Mouse (Mus musculus): ENCODE results near the gene Lss. TPM values are rescaled to one million over a fixed set of nuclear protein-coding genes. Genes with fewer than 3 reads are reported as not detected.

Gene Lss
- total RNA-seq (2021): 1 to 10 TPM; 4.5 to 6.9 TPM
- long read RNA-seq, experiment 1, full-length matches to known transcripts: 1 of 2 reads
- long read RNA-seq, experiment 1, partial matches to known transcripts: 0 of 2 reads
- long read RNA-seq, experiment 1, other reads (novel, unspliced or antisense): 1 of 2 reads
- long read RNA-seq, experiment 2, full-length matches to known transcripts: 1 of 3 reads
- long read RNA-seq, experiment 2, partial matches to known transcripts: 0 of 3 reads
- long read RNA-seq, experiment 2, other reads (novel, unspliced or antisense): 2 of 3 reads

DNA sequence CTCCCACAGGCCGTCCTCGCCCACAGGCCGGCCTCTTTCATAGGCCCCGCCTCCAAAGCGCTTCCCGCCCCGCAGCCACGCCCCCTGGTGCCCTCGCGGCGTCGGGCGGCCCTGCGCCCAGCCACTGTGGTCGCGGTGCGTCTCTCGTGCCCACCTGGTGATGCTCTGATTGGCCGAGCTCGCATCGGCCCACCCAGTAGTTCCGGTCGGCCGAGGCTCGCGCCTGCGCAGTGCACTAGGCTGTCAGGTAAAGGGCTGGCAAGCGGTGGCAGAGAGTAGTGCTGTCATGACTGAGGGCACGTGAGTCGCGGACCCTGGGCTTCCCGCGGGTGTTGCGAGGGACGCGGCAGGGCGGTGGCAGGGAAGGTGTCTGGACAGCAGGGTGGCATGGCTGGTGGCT lies at the start of gene Lss:
Lss (plus strand) TSS at position 214 of the 400 bp plus-strand sequence.
- peak; percentile 95 for DNase-seq
- intact Hi-C loops (cut with DNase I; ENCODE audit: low total_unique reads): no loop called here

DNA sequence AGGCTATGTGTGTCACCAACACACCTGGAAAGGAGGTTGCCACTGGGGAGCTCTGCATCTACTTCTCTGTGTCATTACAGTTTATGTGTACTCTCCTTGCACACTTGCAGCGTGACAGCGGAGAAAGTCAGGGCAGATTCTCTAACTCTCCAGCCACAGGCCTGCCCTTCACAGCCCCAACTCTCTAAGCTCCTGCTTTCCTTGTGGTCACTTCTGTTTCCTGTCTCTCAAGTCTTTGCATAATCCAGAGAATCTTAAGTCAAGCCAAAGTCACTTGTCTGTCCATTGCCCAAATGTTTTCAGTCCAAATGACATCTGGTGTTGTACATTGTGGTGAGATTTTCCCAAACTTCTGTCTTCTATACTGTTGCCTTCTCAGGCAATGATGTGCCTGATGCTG lies 45.1 kb upstream of the Lss start:
- intact Hi-C loops (cut with DNase I; ENCODE audit: low total_unique reads): no loop called here
- DNase-seq: no peak

DNA sequence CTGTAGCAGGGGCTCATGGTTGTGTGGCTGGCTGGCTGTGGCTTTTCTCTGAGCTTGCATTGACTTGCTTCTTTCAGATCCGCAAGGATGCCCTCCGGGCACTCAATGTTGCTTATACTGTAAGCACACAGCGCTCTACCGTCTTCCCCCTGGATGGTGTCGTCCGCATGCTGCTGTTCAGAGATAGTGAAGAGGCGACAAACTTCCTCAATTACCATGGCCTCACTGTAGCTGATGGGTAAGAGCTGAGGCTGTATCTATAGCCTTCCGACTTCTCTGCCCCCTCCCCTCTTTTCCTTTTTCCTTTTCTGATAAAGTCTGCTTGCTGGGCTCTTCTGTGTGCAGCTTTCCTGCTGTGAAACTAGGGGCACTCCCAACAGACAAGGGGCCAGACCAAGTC lies 43.1 kb upstream of the Lss start:
- intact Hi-C loops (cut with DNase I; ENCODE audit: low total_unique reads): no loop called here
- no peak for DNase-seq

DNA sequence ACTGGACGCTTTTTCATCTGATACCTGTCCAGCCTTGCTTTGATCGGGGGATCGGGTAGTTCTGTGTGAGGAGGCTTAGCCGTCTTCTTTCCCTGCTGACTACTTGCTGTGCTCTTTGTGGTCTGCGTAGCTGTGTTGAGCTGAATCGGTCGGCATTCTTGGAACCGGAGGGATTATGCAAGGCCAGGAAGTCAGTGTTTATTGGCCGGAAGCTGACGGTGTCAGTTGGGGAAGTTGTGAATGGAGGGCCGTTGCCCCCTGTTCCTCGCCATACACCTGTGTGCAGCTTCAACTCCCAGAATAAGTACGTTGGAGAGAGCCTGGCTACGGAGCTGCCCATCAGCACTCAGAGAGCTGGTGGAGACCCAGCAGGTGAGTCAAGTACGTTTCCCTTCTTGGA lies 42.2 kb upstream of the Lss start:
- intact Hi-C loops (cut with DNase I; ENCODE audit: low total_unique reads): no loop called here
- no peak for DNase-seq

DNA sequence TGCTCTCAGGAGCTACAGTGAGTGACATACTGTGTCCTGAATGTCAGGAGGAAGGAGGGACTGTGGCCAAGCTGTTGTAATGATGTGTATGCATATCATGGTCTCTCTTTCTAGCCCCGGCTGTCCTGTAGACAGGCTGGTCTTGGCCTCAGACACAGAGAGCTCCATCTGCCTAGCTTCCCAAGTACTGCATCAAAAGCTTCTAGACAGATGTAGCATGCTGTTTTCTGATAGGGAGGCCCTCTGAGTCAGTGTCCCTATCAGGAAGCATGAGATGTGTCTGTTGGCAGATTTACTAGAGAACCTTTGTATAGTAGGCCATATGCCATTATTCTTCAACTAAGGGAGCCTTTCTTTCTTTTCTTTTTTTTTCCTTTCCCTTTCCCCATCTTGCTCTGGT lies 37.9 kb upstream of the Lss start:
- intact Hi-C loops (cut with DNase I; ENCODE audit: low total_unique reads): no loop called here

DNA sequence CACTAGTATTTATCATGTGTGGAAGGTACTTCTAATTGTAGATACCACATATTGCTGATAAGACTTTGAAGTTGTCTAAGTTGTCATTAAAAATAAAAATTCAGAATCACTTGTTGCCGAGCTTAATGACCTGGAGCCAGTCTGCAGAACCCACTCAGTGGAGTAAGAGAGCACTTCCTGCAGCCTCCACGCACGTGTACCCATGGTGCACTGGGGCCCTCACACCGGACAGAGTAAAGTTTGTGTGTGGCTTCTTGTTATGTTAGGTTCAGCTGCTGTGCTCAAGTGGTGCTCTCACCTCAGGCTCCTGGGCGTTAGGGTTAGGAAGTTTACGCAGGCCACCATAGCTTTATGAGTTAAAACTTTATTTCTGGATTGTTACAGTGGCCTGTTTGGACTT lies 35.9 kb upstream of the Lss start:
- intact Hi-C loops (cut with DNase I; ENCODE audit: low total_unique reads): no loop called here
- no peak for DNase-seq

More for the DNA sequence above, 37.9 kb upstream of the Lss start:
- no peak for DNase-seq

DNA sequence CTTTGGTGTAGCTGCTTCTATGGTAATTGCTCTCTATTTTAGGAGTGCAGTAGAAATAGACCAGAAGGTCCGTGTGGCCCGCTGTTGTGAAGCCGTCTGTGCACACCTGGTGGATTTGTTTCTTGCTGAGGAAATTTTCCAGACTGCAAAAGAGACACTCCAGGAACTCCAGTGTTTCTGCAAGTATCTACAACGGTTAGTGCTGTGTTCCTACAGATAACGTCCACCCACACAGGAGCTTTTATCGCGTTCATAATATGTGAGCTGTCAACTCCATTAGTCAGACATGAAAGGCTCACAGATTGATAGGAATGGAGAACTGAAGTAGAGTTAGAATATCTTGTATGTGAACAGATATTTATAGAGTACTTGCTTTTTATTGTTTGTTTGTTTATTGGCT lies 35.0 kb upstream of the Lss start:
- intact Hi-C loops (cut with DNase I; ENCODE audit: low total_unique reads): no loop called here
- no peak for DNase-seq

DNA sequence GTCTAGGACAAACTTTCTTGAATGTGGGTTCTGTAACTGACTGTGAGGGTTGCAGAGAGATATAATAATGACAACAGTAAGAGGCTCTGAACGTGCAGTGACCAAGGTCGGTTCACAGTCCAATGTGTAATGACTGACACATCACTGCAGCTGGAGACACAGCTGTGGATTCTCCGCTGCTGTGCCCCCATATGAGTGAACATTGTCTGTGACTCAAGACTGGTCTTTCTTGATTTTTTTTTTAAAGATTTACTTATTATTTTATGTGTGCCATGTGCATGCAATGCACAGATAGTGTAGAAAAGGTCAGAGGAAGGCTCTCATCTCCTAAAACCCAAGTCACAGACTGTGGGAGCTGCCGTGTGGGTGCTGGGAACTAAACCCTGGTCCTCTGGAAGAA lies 33.9 kb upstream of the Lss start:
- DNase-seq: no peak
- intact Hi-C loops (cut with DNase I; ENCODE audit: low total_unique reads): no loop called here

DNA sequence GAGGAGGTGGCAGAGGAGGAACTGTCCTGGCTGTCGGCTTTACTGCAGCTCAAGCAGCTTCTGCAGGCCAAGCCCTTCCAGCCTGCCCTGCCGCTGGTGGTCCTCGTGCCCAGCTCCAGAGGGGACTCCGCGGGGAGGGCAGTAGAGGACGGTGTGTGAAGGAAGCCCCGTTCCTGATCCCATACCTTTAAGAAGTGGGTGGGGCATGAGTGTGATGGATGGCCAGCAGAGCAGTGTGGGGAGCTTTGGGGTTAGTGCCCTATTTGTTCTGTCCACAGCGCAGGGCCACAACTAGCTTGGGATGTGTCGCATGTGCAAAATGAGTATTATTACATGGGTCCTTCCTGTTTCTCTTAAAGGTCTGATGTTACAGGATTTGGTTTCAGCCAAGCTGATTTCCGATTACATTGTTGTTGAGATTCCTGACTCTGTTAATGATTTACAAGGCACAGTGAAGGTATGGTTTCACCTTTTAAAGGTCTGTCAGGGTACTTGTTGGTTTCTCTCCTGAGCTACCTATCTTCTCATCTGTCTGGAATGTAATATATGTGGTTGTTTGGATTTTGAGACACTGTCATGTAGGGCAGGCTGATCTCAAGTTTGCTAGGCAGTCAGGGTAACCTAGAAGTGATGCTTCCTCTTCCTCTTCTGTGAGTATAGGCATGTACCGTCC lies 27.0 kb upstream of the Lss start:
- intact Hi-C loops (cut with DNase I; ENCODE audit: low total_unique reads): no loop called here
- DNase-seq: no peak

DNA sequence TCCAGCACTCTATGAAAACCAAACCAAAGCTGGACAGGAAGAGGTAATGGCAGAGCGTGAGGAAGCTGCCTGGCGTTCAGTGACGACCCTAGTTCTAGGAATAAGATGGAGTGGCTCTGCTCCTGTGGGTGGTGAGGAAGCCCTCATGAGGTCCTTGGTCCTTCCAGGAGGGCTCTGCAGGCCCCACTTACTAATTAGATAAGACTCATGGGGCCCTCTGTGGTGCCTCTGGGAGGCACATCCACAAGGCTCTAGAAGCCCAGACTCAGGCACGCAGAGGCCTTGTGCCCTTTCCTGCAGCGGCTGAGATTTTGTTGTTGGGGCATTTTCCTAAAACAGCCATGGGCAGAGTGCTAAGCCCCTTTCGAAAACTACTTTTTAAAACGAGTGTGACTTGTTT lies 25.5 kb upstream of the Lss start:
- DNase-seq: no peak
- intact Hi-C loops (cut with DNase I; ENCODE audit: low total_unique reads): no loop called here

DNA sequence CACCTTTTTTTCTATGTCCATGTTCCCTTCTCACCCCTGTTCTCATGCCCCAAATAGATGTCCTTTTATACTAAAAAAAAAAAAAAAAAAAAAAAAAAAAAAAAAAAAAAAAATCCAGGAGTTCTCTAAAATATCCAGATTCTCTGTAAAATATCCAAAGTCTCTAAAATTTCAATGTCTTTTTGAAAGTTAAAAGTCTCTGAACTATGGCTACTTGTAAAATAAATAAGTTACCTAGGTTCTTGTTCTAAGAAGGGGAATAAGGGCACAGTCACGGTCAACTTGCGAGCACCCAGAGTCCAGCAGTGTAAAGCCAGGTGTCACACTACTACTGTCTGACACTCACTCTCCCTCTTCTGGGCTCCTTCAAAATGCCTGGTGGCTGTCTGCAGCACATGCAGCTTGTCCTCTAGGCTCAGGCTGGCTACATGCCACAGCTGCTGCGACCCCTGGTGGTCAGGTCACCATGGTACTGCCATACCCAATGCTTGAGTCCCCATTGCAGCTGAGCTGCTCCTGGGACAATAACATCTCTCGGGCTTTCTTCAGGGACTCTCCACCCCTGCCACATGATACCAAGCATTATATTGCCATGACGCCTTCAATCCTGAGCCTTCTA lies 18.3 kb upstream of the Lss start:
- DNase-seq: peak; percentile 84
- intact Hi-C loops (cut with DNase I; ENCODE audit: low total_unique reads): no loop called here

DNA sequence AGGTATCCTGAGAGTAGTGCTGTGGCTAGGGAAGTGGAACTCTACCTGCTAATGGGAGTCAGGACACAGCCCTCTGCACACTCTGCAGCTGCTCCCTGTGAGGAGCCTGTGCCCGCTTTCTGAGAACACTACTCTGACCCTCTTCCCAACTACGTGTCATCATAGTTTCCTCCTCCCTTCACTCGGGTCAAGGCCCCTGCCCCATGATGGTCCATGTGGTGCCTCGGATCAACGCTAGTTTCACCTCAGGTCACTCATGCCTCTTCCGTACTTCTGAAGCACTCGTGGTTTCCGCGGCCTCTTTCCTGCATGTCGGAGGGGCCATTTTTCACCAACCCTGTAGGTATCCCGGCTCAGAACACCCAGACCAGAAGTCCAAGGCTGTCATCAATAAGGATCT lies 466 bp upstream of the Lss start:
- no peak for DNase-seq
- intact Hi-C loops (cut with DNase I; ENCODE audit: low total_unique reads): no loop called here

DNA sequence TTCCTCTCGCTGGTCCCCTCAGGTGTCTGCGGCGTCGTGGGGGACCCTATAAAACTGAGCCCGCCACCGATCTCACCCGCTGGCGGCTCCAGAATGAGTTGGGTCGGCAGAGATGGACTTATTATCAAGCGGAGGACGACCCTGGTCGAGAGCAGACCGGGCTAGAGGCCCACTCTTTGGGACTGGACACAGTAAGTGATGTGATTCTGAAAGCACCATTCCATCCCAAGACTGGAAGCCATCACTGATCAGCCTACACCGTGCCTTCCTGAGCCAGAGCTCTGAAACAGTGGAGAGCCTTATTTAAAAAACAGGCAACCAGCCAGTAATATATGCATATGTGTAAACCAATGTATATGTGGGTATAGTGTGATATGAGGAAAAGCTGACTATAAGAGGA lies 440 bp downstream of the Lss start:
- intact Hi-C loops (cut with DNase I; ENCODE audit: low total_unique reads): no loop called here

DNA sequence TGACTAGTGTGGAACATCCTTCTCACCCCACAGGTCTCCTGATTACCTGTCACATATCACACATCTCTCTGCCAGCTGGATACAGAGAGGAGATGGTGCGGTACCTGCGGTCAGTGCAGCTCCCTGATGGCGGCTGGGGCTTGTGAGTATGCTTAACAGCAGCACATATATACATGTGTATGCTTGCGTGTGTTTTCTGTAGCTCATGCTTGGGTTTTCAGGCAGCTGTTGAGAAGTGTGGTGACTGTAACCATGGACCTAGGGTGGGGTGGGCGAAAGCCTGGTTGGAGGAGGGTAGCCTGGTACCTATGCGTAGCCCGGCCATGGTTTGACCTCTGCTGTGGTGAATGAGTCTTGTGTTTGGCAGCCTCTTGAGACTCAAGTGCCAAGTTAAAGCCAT lies 4.1 kb downstream of the Lss start:
- intact Hi-C loops (cut with DNase I; ENCODE audit: low total_unique reads): no loop called here
- no peak for DNase-seq

More for the DNA sequence above, 440 bp downstream of the Lss start:
- no peak for DNase-seq

DNA sequence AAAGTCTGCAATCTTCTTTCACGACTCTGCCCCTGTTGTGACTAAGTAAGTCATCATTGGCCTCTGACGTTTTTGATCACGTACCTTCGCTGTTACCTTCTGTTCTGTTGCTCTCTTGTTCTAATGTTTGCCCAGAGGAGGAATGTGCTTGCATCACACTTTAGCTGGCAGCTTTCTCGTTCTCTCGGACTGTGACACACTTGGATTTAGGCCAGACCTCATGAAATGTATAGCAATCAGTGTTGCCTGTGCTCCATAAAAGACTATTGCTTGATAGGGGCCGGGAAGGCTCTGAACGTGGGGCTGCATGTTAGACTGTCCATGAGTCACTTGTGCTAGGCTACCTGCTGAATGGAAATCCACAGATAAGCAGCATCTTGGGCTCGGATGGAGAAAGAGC lies 6.2 kb downstream of the Lss start:
- intact Hi-C loops (cut with DNase I; ENCODE audit: low total_unique reads): no loop called here
- no peak for DNase-seq

DNA sequence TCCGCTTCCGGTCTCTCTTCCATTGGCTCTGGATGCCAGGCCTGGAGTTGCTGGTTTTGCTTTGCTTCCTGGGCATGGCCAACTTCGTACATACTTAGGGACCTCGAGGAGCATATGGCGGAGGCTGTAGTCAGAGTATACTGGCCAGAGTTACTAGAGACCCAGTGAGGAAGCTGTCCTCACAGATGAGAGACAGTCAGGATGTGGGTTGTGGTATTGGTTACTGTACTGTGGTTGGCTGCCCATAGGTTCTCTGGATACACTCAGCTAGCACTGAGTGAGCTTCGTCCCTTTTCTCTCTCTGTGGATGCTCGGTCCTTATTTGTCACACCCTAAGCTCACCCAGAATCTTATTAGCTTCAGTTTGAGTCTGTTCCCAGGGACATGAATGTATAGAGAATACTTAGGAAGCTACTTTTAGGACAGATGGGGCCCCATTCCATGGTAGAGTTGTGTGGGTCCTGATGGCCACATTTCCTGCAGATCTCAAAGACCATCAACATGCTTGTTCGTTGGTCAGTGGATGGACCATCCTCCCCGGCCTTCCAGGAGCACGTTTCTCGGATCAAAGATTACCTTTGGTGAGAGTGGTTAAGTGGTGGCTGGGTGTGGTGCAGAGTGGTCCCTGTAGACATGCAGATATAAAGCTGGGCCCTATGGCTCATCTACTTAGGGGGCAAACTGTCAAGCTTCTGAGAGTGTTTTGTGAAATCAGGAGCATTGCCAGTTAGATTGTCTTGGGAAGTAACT lies 10.1 kb downstream of the Lss start:
- DNase-seq: no peak
- intact Hi-C loops (cut with DNase I; ENCODE audit: low total_unique reads): no loop called here

DNA sequence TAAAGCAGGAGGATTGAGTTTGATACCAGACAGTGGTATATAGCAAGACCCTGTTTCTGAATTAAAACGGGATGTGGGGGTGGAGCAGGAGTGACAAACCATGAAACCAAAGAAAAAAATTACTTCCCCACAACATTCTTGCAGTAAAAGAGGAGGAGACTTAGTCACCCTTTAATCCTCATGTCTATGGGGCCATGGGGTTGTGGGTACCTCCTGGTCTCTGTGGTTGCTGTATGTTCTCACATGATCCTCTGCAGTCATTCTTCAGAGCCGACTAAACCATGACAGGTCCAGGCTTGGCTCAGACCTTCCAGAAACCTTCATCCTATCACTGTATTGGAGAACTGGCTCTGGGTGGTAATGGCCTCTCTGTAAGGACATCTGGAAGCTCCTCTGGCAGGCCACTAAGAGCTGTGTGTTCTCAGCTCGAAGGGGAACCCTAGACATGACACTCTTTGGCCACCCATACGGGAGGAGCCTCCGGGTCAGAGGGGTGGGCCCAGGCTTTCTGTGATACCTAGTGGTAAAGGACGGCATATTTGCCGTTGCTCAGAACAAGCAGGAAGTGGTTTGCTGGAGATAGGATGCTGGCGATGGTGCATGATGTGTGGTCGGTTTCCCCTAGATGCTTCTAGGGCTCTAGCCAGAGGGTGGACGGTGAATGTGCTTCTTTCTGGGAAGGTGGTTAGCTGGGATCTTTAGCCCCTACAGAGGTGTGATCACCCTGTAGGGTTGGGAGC lies 11.4 kb downstream of the Lss start:
- no peak for DNase-seq
- intact Hi-C loops (cut with DNase I; ENCODE audit: low total_unique reads): no loop called here

DNA sequence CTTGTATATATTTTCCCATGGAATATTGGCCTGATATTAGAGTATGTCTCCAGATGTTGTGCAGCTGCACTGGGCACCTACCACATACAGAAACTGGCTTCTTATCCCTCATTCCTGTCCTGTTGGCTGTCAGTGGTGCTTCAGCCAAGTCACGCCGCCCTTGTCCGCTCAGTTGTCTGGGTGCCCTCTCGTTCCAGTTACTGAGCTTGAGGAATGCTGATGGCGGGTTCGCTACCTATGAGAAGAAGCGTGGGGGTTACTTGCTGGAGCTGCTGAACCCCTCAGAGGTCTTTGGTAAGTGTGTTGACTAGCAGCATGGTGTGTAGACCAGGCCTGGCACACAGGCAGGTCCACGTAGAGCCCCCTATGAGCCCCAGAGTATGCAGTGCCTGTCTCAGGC lies 15.2 kb downstream of the Lss start:
- intact Hi-C loops (cut with DNase I; ENCODE audit: low total_unique reads): no loop called here
- no peak for DNase-seq

DNA sequence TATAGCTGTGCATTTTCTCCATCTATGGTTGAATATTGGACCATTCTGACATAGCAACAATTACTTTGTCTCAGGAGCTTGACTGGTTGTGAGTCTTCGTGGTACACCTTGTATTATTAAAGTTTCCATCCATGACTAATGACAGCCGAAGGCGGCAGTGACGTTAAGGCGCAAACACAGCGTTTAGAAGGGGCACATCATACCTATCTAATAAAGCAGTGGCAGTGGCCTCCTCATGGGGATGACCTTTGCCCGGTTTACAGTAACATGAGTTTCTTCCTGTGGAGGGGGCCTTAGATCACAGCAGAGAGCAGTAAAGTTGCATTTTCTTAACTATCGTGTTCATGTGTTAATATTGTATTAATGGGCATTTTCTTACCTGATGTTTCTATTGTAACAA lies 16.8 kb downstream of the Lss start:
- DNase-seq: no peak
- intact Hi-C loops (cut with DNase I; ENCODE audit: low total_unique reads): no loop called here

DNA sequence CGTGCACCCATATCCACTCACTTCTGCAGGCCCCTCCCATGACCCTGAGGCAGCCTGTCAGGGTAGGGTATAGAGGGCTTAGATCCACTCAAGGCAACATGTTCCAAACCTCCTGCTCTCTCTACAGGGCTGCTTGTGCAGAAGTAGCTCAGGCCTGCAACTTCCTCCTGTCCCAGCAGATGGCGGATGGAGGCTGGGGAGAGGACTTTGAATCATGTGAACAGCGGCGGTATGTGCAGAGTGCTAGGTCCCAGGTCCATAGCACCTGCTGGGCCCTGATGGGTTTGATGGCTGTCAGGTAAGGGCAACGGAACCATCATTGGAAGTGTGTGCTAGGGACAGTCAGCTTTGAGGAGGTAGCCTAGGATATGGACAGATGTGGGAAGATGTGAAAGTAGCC lies 19.1 kb downstream of the Lss start:
- no peak for DNase-seq
- intact Hi-C loops (cut with DNase I; ENCODE audit: low total_unique reads): loop anchor here (5.0 kb wide), 1 partner anchor 187 kb away; no protein-coding TSS in a partner anchor

Measured in gastrocnemius, postnatal 14 days (tissue).